21 mouse cellular contexts compared by ENCODE assay signal in the genomic region with DNA sequence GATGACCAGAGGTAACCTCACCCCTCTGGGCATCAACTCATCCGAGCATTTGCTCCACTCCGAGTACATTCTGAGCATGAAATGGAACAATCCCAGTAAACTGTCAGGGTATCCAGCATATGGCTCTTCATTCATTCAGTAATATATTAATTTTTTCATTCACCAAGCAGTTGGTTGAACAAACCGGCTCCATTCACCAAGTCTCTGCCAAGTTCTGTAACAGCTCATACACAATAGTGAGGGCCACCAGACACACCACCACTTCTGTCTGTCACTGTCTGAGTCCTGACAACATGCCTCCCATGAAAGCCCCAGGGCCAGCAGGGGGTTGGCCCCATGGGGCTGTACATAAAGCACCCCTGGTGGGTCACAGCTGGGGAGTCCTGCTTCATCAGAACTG.
"Had no signal": no experiment of that assay in that cellular context is flagged by ENCODE, and none has a peak within 500 bp of the region (broad histone marks: within the 10 kb centered on the region; RNA-seq: fewer than 3 reads in every experiment).

No protein-coding gene starts in this region.

- H3K27me3 ChIP-seq: limb, embryonic 13.5 days; liver, embryonic 12.5 days; liver, embryonic 15.5 days; lung, embryonic 15.5 days; midbrain, embryonic 13.5 days; neural tube, embryonic 13.5 days; stomach, embryonic 15.5 days had no signal

- H3K4me2 ChIP-seq: limb, embryonic 13.5 days; liver, embryonic 12.5 days; liver, embryonic 15.5 days; lung, embryonic 15.5 days; midbrain, embryonic 13.5 days; neural tube, embryonic 13.5 days; stomach, embryonic 15.5 days had no signal

- H3K4me3 ChIP-seq: limb, embryonic 10.5 days; limb, embryonic 13.5 days; liver, embryonic 12.5 days; liver, embryonic 15.5 days; lung, embryonic 15.5 days; midbrain, embryonic 10.5 days; midbrain, embryonic 13.5 days; myocyte; neural tube, embryonic 13.5 days; stomach, embryonic 15.5 days had no signal

- ATAC-seq: liver, embryonic 12.5 days; midbrain, embryonic 13.5 days; midbrain, embryonic 16.5 days had no signal

- H3K9ac ChIP-seq: limb, embryonic 13.5 days; liver, embryonic 12.5 days; liver, embryonic 15.5 days; lung, embryonic 15.5 days; midbrain, embryonic 13.5 days; neural tube, embryonic 13.5 days; stomach, embryonic 15.5 days had no signal

- H3K9me3 ChIP-seq: limb, embryonic 10.5 days; limb, embryonic 13.5 days; liver, embryonic 12.5 days; liver, embryonic 15.5 days; lung, embryonic 15.5 days; megakaryocyte, embryonic 14.5 days; midbrain, embryonic 10.5 days; midbrain, embryonic 13.5 days; neural tube, embryonic 13.5 days; stomach, embryonic 15.5 days had no signal

- DNase-seq: kidney, postnatal 14 days; kidney, postnatal 4 days; liver; lung, postnatal 10 days; lung, postnatal 36 days; retina, postnatal 1 day; right cerebral cortex, postnatal 25 days; spleen, adult 18-20 months; thymus, postnatal 25 days had no signal

- H3K36me3 ChIP-seq: limb, embryonic 10.5 days; limb, embryonic 13.5 days; liver, embryonic 12.5 days; liver, embryonic 15.5 days; lung, embryonic 15.5 days; midbrain, embryonic 10.5 days; midbrain, embryonic 13.5 days; neural tube, embryonic 13.5 days; stomach, embryonic 15.5 days had no signal

- H3K27ac ChIP-seq: limb, embryonic 13.5 days; liver, embryonic 12.5 days; liver, embryonic 15.5 days; lung, embryonic 15.5 days; midbrain, embryonic 10.5 days; midbrain, embryonic 13.5 days; neural tube, embryonic 13.5 days; stomach, embryonic 15.5 days had no signal

- H3K4me1 ChIP-seq: liver, embryonic 12.5 days; liver, embryonic 15.5 days; lung, embryonic 15.5 days; midbrain, embryonic 13.5 days had no signal
